Mouse (Mus musculus): ENCODE data around the gene Bnc2.
A peak's percentile ranks its signal among the peaks of the same experiment; 100 is the strongest.

Gene Bnc2

GRCm38 (mm10) chr4:84632832-84633789, 42.0 kb downstream of the Bnc2 start:
- DNase-seq (ENCODE audit: low spot score in 2 of 2): no peak

DNA sequence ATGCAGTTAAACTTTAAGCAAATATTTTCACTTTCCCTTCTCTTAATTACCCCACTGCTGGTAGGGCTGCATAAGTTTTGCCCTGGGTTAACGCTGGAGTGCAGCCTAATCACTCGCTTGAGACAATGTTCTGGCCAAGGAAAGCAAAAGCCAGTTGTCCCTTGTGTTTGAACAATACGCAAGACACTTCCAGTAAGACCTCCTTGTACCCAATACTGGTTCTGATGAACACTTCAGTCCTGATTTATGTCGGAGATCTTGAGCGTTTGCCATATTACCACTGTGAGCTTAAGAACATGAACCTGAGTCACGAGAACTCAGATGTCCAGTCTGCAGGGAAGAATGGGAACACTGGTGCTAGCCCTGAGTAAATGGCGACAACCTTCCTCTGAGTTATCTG, 47.5 kb downstream of the Bnc2 start:
- DNase-seq (ENCODE audit: low spot score in 2 of 2): no peak

DNA sequence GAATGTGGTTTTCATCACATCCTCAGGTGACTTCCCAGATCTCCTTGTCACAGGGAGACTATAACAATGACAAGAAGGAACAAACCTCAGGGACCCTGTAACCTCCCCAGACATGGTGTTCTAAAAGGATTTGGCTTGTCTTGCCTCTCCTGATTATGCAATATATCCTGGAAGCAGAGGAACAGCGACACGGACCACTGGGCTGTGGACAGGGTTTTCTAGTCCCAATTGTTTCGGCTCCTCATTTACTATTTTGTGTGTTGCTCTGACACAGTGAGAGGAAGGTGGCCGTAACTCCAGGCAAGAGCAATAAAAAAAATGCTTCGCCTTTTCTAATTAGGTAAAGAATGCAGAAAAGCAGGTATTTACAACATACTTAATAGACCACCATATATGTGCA, 51.8 kb downstream of the Bnc2 start:
- DNase-seq (ENCODE audit: low spot score in 2 of 2): no peak

GRCm38 (mm10) chr4:84621785-84622184, 53.3 kb downstream of the Bnc2 start:
- DNase-seq (ENCODE audit: low spot score in 2 of 2): no peak

DNA sequence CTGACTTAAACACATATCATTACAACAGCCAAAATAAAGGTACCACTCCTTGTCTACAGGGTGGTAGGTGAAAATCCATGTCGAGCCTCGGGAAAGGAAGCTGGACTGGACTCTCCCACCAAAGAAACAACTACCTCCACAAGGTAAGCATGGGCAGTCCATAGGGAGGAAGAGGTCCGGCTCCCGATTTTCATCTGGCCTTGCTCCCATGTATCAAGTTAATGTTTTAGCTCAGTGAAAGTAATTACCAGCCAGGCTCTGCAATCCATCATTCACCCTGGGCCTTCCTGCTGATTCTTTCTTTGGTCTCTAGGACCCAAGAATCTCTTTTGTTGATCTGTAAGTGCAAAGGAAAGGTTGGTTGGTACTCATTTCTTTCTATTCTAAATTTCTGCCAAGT, 65.2 kb downstream of the Bnc2 start:
- no peak for DNase-seq (ENCODE audit: low spot score in 2 of 2)

- DNase-seq (ENCODE audit: low spot score in 2 of 2): no peak
Measured at GRCm38 (mm10) chr4:84604461-84604860, 70.6 kb downstream of the Bnc2 start.

- no peak for DNase-seq (ENCODE audit: low spot score in 2 of 2)
Measured at GRCm38 (mm10) chr4:84580260-84580952, 94.7 kb downstream of the Bnc2 start.

DNA sequence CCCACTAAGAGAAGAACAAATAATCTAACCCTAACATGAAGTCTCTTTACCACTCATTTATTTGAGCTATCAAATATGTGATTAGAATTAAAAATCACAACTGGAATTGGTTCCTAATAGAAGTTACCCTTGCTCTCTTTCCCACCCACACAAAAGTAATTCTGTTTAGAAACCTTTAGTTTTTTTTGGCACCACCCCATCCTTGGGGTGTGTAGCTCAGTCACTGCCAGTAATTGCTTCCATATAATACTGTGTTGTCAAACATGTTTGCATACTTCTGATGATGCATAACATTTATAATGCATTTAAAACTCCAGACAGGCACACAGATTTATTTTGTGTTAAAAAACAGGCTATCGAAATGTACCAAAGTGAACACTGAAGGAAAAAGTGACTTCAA, 96.8 kb downstream of the Bnc2 start:
- no peak for DNase-seq (ENCODE audit: low spot score in 2 of 2)

DNA sequence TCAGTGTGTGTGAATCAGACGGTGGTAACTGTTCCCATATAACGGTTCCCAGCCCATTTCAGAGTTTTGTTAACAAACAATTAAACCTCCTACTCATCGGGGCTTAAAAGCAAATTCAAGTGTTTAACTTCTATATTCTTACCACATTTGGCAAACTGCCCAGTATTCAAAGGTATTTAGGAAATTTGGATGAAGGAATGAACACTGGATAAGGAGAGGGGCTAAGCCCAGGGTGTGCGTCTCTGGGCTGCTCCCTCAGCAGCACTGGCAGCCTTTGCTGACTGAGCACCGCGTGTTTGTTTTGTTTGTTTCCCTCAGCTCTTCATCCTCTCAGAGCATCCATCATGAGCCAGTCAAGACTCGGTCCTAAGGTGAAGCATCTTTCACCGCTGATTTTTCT, 109.0 kb downstream of the Bnc2 start:
- DNase-seq (ENCODE audit: low spot score in 2 of 2): no peak

GRCm38 (mm10) chr4:84545204-84545871, 129.7 kb downstream of the Bnc2 start:
- peak; percentile 58 to 59 for DNase-seq (ENCODE audit: low spot score in 2 of 2)

- no peak for DNase-seq (ENCODE audit: low spot score in 2 of 2)
Measured at GRCm38 (mm10) chr4:84544646-84545045, 130.4 kb downstream of the Bnc2 start.

DNA sequence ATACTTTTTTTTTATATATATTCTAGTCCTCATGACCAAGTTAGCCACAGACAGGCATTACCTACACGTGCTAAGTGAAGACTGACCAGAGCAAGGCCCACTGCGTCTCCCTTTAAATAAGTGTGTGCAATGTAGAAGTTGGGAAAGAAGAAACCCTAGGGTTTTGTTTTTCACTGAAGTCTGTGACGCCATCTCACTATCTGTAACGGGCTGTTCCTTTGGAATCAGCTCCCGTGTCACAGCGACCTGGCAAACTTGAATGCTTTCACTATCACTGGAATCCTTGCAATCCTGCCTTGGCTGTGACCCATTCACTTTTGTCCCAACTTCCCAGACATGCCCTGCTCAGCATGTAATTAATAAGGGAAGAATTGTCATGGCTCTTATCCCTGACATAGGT, 134.5 kb downstream of the Bnc2 start:
- peak in 1 of 2 experiments; percentile 21 for DNase-seq (ENCODE audit: low spot score in 2 of 2)

- no peak for DNase-seq (ENCODE audit: low spot score in 2 of 2)
Measured at GRCm38 (mm10) chr4:84539396-84539795, 135.7 kb downstream of the Bnc2 start.

DNA sequence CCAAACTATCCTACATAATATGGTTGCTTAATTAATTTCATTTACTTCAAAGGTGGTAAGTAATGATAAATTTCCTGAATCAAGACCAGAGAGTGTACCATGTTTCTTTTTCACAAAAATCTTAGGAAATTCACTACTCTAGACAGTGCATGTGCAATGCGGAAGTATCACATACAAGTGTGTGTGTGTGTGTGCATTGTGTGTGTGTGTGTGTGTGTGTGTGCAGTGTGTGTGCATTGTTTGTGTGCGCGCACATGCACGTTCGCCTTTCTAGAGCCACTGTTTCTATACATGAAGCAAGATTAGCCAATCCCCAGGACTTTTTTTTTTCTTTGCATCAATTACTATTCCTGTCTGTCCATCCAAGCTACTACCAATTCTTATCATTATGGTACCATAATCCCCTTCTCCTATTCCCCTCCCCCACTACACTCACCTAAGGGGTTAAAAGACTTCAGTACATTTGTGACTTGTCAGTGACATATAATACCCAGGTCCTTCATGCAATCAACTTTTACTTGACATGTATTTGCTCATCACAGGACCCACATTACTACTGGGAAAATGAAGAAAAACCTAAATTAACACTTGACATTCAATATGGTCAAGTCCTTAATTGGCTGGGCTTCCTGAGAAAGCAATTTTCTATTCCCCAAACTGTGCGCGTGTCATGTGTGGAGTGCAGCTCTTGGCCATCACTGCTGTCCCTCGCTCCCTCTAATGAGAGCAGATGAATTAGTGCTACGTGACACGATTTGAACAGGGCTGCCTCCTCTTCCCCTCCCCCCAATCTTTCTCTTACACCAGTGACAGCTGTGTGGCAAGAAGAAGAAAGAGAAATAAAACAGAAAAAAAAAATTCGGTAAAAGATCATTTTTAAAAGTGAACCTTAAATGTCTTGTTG, 145.9 kb downstream of the Bnc2 start:
- DNase-seq (ENCODE audit: low spot score in 2 of 2): no peak

DNA sequence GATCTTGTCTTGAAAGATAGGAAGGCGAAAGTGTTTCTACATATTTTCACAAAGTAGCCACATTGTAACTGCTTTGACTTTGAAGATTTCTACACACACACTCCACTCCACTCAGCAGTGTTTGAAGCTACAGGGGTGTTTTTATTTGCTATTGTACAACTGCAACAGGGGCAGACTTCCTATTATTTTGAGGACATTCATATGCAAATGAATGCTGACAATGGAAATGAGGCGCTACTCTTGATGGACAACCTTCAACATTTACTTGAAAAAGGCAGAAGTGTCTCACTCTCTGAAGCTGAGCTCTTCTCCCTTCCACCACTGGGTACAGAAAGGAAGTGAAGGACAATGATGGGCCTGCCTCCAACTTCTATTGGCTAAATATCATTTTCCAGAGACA, 146.7 kb downstream of the Bnc2 start:
- no peak for DNase-seq (ENCODE audit: low spot score in 2 of 2)

GRCm38 (mm10) chr4:84527066-84527933, 147.8 kb downstream of the Bnc2 start:
- no peak for DNase-seq (ENCODE audit: low spot score in 2 of 2)

DNA sequence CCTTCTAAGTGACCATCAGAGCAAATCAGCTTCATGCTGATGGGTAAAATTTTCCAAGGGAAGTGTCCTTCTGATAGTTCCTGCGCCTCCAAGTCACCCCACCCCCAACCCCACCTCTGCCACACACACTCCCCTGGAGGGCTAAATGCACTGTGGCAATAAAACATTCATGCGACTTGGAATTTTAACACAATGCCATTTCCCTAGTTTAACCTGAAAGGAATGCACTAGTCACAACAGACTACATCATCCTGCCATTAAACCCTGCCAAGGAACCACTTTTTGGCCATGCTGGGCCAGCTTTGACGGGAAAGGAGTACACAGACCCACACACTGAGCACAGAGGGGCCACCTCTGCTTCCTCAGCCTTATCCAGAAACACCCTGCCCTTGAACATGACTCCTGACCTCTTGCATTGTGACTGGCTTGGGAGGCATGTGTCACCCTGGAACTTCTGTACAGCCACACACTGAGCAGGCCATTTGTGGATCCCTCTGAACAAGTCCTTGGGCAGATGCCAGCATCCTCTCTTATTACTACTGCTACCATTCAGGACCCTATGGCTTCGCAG, 151.3 kb downstream of the Bnc2 start:
- no peak for DNase-seq (ENCODE audit: low spot score in 2 of 2)

- peak in 1 of 2 experiments; percentile 25 for DNase-seq (ENCODE audit: low spot score in 2 of 2)
Measured at GRCm38 (mm10) chr4:84523211-84523610, 151.9 kb downstream of the Bnc2 start.

DNA sequence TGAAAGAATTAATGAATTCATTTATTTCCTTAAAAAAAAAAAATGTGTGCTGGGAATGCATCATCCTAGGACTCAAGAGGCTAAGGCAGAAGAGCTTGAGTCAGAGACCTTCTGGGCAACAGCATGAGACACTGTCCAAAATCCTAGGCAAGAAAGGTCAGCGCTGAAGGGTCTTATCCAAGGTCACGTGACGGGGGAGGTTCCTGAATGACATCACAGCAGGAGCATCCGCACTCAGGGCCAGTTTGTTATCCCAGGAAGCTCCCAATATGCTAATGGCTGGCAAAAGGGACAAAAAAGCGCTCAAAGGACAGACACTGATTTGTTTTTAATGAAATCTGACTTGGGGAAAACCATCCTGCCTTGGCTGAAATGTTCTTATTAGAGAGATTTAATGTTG, 153.5 kb downstream of the Bnc2 start:
- no peak for DNase-seq (ENCODE audit: low spot score in 2 of 2)

DNA sequence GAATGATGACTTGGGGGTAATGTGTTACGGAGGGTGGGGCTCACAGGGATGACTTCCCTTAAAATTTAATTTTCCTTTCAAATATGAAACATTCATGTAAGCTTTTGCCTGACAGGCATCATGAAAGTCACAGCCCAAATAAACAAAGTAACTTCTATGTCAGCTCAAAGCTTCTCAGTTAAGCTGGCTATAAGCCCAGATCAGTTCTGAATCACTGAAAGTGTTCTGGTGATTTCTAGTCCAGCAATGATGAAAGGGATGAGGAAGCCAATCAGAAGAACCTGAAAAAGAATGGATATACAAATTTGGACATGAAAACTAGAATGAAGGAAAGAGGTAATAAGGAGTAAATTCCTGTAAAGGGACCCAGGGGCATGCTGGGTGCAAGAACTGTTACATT, 164.6 kb downstream of the Bnc2 start:
- no peak for DNase-seq (ENCODE audit: low spot score in 2 of 2)

Measured in urinary bladder, adult 18-20 months (tissue).